Mouse (Mus musculus) 416B (cell line): ENCODE results near the gene Tmem189.

ENCODE experiments used
- DNase-seq: peaks from one replicate; pipeline ENCODE4 v3.0.0; 2011; ENCODE audit warnings: low read depth

Gene Tmem189

GRCm38 (mm10) chr2:167680657-167681056, 9.0 kb downstream of the Tmem189 start:
- DNase-seq = peak; percentile 86

GRCm38 (mm10) chr2:167679902-167680430, 9.7 kb downstream of the Tmem189 start:
- DNase-seq = peak; percentile 91

DNA sequence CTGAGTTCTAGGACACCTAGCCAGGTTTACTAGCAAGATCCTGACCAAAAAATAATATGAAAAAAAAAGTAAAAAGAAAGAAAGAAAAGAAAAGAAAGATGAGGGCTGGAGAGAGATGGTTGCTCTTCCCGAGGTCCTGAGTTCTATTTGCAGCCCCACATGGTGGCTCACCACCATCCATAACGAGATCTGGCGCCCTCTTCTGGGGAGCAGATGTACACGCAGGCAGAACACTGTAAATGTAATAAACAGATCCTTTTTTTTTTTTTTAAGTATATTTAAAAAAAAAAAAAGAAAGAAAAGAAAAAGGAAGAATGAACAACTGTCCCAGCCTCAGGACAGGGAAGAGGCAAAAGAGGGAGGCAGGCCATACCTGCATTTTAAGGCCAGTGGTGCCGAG, 11.0 kb downstream of the Tmem189 start:
- peak; percentile 53 for DNase-seq

DNA sequence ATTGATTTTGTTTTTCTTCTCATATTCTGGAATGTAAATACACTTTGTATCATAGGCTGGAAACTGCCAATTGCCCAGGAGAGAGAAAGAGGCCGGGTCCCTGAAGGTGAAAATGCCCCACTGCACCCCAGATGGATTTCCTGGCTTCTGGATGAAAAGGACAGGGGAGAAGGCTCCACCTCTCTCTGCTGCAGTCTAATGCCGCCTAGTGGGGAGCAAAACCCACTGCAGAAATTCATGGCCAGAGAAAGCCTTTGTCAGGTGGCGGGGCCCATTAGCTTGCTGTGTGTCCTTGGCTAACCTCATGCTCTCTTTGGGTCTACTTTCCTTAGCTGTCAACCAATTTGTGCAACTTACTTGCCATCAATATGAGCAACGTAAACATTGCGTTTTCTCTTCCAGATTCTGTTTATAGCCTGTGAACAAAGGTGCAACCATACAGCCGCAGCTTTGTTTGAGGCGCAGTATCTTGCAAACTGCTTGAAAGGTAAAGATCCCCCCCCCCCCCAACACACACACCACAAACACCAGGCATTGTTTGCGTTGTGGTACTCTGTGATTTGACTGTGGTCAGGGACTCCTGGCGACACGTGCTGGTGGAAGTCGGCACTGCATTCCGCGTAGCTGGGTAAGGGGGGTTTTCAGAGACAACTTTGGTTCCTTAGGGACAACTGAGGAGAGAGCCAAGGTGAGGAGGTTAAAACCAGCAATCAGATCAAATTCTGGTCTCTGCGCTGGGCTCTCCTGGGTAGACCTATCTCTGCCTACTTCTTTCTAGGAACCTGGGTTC, 14.3 kb downstream of the Tmem189 start:
- DNase-seq = peak; percentile 74

DNA sequence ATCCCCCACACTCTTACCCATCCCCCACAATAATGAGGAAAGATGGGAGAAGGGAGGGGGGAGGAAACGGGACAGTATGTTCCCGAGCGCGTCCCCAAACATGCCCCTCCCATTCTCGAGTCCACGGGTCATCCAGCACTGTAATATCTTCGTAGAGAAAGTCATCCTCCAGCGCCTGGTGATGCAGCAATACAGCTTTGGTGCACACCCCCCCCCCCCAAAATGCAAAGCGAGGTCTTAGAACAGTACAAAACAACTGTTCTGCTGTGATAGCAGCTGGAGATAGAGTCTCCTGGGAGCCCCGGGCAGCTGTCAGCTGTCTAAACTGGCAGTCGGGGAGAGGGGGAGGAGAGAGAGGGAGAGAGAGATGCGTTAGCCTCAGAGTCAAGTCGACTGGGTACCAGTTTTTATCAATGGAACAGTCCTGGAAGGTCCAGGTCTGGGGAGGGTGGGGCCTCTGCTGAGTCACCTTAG, 17.4 kb downstream of the Tmem189 start:
- no peak for DNase-seq

GRCm38 (mm10) chr2:167671101-167671633, 18.5 kb downstream of the Tmem189 start:
- DNase-seq = no peak

DNA sequence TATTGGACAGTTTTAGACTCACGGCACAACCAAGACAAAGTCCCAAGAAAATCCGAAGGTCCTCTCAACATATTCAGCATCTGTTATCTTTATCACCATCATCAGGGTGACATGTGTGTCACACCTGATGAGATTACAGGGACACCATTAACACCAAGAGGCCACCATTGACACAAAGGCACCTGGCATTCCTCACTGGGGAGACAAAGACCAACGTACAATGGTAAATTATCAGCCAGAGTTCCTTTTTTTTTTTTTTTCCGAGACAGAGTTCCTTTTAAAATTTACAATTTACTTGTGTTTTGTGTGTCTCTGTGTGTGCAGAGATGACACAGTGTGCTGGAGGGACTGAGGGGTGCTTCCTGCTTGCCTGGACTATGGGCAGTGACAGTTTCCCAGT, 20.2 kb downstream of the Tmem189 start:
- no peak for DNase-seq

GRCm38 (mm10) chr2:167668426-167668825, 21.2 kb downstream of the Tmem189 start:
- no peak for DNase-seq

- no peak for DNase-seq
Observed at GRCm38 (mm10) chr2:167665972-167666713, 23.5 kb downstream of the Tmem189 start.

DNA sequence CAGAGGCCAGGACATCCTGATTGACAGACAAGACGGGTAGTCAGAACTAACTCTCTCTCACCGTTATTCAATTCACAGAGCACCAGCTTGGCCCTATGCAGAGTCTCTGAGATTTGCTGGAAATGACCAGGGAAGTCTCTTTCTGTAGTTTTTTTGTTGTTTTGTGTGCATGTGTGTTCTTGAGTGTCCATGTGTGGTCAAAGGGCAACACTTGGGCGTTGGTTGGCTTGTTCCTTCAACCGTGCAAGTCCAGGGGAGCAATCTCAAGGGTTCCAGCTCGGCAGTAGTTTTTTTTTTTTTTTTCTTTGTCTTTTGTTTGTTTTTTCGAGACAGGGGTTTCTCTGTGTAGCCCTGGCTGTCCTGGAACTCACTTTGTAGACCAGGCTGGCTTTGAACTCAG, 26.9 kb downstream of the Tmem189 start:
- DNase-seq = no peak

DNA sequence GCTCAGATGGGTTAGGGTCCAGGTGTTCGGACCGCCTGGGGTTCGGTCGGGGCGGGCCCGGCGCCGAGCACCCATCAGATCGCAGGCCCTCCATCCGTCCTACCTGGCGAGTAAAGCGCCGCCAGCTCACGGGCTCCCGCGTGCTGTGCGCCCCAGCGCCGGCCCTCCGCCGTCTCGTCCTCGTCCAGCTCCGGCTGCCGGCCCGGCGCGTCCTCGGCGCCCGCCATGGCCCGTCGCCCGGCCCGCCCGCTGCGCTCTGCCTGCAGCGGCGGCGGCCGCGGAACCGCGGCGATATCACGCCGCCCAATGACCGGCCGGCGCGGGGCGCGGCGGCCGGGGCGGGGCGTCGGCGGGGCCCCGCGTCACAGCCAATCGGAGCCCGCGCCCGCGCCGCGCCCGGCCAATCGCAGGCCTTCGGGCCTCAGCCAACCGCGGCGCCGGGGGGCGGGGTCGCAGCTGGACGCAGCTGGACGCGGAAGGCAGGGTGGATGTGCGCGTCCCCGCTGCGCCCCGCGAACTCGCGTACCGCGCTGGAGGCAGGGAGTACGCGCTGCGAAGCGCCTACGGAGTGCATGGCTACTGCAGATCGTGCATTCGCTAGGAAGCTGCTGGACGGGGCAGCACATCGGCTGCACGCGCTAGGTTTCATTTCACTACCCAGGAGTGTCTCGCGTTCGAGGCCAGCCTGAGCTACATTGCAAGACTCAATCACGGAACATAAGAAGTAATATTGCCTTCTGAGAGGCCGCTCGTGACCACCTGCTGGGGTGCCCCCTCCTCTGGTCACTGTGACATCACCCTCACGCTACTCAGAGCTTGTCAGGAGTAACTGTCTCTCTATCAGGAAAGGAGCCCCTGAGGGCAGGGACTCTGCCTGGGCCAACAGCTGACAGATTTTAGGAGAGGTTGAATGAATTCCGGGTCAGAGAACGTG, 28.1 kb downstream of the Tmem189 start, which contains the start of gene Gm20431:
Gm20431 (minus strand) TSS at position 227 of the 934 bp plus-strand sequence.
- peak; percentile 91 for DNase-seq

DNA sequence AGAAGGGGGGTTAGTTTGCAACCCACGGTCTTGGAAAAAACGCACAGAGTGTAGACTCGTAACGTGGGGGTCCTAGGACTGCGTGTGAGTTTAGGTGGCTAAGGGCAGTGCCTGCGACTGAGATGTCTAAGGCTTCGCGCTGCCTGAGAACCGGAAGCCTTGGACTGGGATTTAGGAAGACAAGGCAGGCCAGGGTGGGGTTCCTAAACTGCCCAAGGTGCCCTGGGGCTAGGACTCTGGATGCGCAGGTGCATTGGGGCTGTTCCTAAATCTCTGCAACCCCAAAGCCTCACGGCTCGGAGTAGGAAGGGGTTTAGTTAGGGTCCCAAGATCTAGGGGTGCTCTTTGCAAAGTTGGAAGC, 29.0 kb downstream of the Tmem189 start:
- DNase-seq = no peak

DNA sequence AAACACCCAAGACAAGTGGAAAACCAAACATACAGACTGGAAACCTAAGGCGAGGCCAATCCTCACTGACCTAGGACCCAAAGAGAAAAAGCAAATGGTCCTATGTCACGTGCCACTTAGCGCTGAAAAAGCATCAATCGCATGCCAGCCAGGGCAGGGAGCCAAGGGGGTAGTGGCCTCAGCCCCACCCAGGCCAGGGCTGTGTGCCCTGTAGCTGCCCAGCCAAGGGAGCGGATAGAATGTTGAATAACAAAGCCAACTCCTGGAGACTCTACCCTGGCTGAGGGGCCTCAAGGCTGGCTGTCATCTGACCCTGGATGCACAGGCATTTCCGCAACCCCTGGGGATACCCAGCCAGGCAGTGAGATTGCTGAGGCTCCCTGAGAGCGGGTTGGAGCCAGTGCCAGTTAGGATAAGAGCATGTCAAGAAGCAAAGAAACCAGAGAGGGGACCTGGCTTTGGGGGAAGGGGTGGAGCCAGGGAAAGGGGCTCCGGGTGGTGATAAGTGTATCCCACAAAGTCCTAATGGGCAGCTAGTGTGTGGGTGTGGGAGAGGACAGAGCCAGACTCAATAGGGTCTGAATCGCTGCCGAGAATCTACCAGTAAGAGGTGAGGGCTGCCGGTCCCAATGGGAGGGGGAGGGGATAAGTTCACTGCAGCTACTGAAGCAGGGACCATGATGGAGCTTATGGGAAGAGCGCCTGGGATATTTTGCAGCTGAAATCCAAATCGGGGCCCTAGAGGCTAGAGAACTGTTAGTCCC, 29.6 kb downstream of the Tmem189 start:
- no peak for DNase-seq

GRCm38 (mm10) chr2:167659177-167659846, 30.3 kb downstream of the Tmem189 start:
- DNase-seq = no peak

DNA sequence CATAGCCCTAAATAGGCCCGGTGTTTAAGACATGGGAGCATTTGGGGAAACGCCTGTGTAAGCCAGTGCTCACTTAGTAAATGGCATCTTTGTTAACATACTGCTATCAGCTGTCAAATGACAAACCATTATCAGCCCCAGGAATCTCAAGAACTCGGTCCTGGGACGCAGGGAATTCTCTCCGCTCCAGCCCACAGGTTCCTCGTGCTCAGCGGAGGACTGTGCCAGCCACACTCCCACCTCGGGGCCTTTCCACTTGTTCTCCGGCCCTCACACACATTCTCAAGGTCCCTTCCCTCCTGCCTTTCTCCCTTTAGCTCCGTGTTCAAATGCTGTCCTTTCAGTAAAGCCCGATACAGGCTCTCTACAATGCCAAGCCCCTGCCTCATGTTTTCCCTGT, 30.9 kb downstream of the Tmem189 start:
- no peak for DNase-seq

DNA sequence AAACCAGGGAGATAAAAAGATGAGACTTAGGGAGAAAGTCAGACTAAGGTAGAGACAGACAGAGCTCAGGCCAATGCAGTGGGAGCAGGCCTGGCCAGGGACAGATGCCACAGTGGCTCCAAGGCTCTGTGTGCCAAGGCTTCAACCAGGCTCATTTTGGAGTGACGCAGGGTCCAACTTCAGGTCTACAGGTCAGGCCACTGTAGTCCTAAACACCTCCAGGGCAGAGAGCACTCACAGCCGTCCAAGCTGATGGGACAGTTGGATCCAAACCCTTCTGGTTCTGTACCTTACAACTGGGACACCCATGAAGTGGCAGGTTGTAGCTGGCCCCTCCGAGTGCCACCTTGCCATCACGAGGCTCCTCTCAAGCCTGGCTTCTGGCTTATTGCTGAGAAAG, 31.6 kb downstream of the Tmem189 start:
- DNase-seq = no peak

GRCm38 (mm10) chr2:167656629-167657478, 32.8 kb downstream of the Tmem189 start:
- DNase-seq = peak; percentile 91

GRCm38 (mm10) chr2:167654911-167655600, 34.6 kb downstream of the Tmem189 start:
- no peak for DNase-seq

DNA sequence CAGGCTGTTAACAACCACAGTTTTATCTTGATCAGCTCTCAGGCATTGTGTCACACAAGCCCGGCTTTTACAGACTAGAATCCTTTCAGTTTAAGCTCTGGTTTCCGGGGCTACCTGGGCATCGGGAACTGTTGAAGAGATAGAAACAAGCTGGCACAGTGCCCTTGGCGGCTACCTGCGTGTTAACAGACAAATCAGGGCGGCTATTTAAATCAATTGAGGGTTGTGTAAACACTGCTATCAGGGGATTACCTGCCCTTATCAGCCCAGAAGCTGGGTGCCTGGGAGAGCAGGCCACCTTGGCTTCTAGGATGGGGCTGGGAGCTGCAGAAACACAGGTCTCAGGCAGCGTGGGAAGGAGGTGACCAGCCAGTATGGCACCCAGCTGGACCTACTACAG, 36.9 kb downstream of the Tmem189 start:
- DNase-seq = no peak
